Mouse (Mus musculus) cortical plate, adult 2 months (tissue): Measurements from ENCODE around the gene Osmr.

ENCODE experiments used
- CTCF ChIP-seq: fragments of 200-500 bp; IDR thresholded peaks from 2 replicates; pipeline ENCODE4 v1.5.1; 2011; ENCODE audit warnings: mild to moderate bottlenecking, control low read depth, low read length; ENCODE audit not compliant: insufficient read depth; ENCODE audit errors: extremely low read depth
- POLR2A ChIP-seq: fragments of 200-500 bp; IDR thresholded peaks from 2 replicates; pipeline ENCODE4 v1.6.1; 2011; ENCODE audit warnings: mild to moderate bottlenecking, low read length, control low read depth; ENCODE audit not compliant: insufficient read depth; ENCODE audit errors: extremely low read depth

GRCm38 (mm10) chr15:6881211-6881610 lies 6.4 kb upstream of the Osmr start:
- TF ChIP-seq CTCF (no peak), POLR2A (no peak)
